17 mouse cellular contexts compared by ENCODE assay signal in the genomic region with DNA sequence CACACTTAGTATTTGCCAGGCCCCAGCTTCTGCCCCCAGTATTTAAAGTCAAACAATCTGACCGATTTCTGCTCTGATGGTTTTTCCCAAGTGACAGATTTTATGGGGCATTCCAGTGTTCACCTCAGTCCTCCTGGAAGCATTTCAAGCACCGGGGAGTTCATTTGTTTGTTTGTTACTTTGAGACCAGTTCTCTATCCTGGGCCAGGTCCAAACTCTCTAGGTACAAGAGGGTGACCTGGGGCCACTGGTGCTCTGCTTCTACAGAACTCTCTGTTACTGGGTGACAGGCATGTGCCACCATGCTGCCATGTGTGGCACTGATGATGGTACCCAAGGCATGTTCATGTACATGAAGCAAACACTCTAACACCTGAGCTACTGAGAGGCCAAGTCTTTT. TPM values are rescaled to one million over a fixed set of nuclear protein-coding genes. Genes with fewer than 3 reads are reported as not detected.
DNase-seq lines count a peak whose midpoint lies in the region; ATAC-seq and TF ChIP-seq lines count a peak whose summit lies in the region.
"Had no signal": no experiment of that assay in that cellular context is flagged by ENCODE, and none has a peak within 500 bp of the region (broad histone marks: within the 10 kb centered on the region; RNA-seq: fewer than 3 reads in every experiment).

No protein-coding gene starts in this region.

- H3K36me3 ChIP-seq in kidney, embryonic 14.5 days (ENCODE audit: control insufficient read depth, insufficient read depth, low read length), result no peaks in the 10 kb centered on the region
- H3K36me3 ChIP-seq in liver, adult 2 months (ENCODE audit: control insufficient read depth, insufficient read depth, low read length), result no peaks in the 10 kb centered on the region
- H3K36me3 ChIP-seq in liver, embryonic 11.5 days (ENCODE audit: control insufficient read depth, insufficient read depth, low read length), result no peaks in the 10 kb centered on the region
- H3K36me3 ChIP-seq: embryonic facial prominence, embryonic 12.5 days; heart, embryonic 12.5 days; hindbrain, embryonic 10.5 days had no signal

- no peak for ATAC-seq in kidney, embryonic 14.5 days (ENCODE audit: low FRiP score, low TSS enrichment)
- ATAC-seq in liver, embryonic 11.5 days (replicated peaks; ENCODE audit: low FRiP score), result no peak
- ATAC-seq: forebrain, embryonic 14.5 days had no signal

- no peak overlapping the region for H3K4me3 ChIP-seq in kidney, embryonic 14.5 days (ENCODE audit: low read length)
- no peak overlapping the region for H3K4me3 ChIP-seq in liver, adult 2 months (ENCODE audit: insufficient read depth, low read depth, low read length)
- no peak overlapping the region for H3K4me3 ChIP-seq in liver, embryonic 11.5 days (ENCODE audit: low read depth, low read length)
- H3K4me3 ChIP-seq: embryonic facial prominence, embryonic 12.5 days; gastrocnemius, adult 2 months; heart, embryonic 12.5 days; hindbrain, embryonic 10.5 days had no signal

- no peak for TF ChIP-seq POLR2A in liver, adult 2 months (IDR thresholded peaks at IDR 0.05; ENCODE audit: extremely low read depth, insufficient read depth, low read length)

- no peaks in the 10 kb centered on the region for H3K79me2 ChIP-seq in liver, adult 2 months (ENCODE audit: control insufficient read depth, insufficient read depth, low read length)

- no peak for TF ChIP-seq CTCF in liver, adult 2 months (IDR thresholded peaks at IDR 0.05; ENCODE audit: low read depth, low read length)

- WGBS in kidney, embryonic 14.5 days, result 35% methylated on average over 2 of the region's 2 CpGs
- 22% methylated on average over 2 of the region's 2 CpGs for WGBS in liver, adult 2 months
- WGBS in liver, embryonic 11.5 days, result 74% methylated on average over 2 of the region's 2 CpGs

- H3K9me3 ChIP-seq in kidney, embryonic 14.5 days (ENCODE audit: control insufficient read depth, low read length), result 0 out of 2 replicates have a peak, but pooled peaks cover 3% of the 10 kb centered on the region
- no peaks in the 10 kb centered on the region for H3K9me3 ChIP-seq in liver, embryonic 11.5 days (ENCODE audit: control insufficient read depth, low read length)
- H3K9me3 ChIP-seq: embryonic facial prominence, embryonic 12.5 days; hindbrain, embryonic 10.5 days had no signal

- H3K4me1 ChIP-seq in kidney, embryonic 14.5 days (ENCODE audit: control insufficient read depth, insufficient read depth, low read length), result no peaks in the 10 kb centered on the region
- H3K4me1 ChIP-seq in liver, adult 2 months (ENCODE audit: control insufficient read depth, insufficient read depth, low read length), result no peaks in the 10 kb centered on the region
- H3K4me1 ChIP-seq in liver, embryonic 11.5 days (replicated peaks; ENCODE audit: control insufficient read depth, insufficient read depth, low read length), result no peaks in the 10 kb centered on the region
- H3K4me1 ChIP-seq: embryonic facial prominence, embryonic 12.5 days; heart, embryonic 12.5 days had no signal

- no peak overlapping the region for H3K4me2 ChIP-seq in kidney, embryonic 14.5 days (replicated peaks; ENCODE audit: low read depth, low read length)
- H3K4me2 ChIP-seq in liver, embryonic 11.5 days, result no peak overlapping the region
- H3K4me2 ChIP-seq: embryonic facial prominence, embryonic 12.5 days; heart, embryonic 12.5 days had no signal

- DNase-seq in kidney, adult 11 months, result peak; percentile 35
- peak; percentile 72 for DNase-seq in liver, adult 2 months (ENCODE audit: extremely low read depth, low read depth, low spot score)
- DNase-seq in liver, embryonic 11.5 days (ENCODE audit: low spot score), result no peak
- peak; percentile 36 for DNase-seq in kidney, adult 9 months
- DNase-seq in kidney, postnatal 25 days, result peak; percentile 40 to 46
- DNase-seq in embryo, embryonic 10 days (ENCODE audit: low spot score), result no peak
- DNase-seq: adrenal gland, postnatal 10 days; cerebellum, adult 11 months; cerebellum, adult 8-10 months; cerebellum, postnatal 14 days; gastrocnemius, adult 2 months; gastrocnemius, postnatal 25 days had no signal

- H3K27me3 ChIP-seq in kidney, embryonic 14.5 days (ENCODE audit: control insufficient read depth, insufficient read depth, low read length), result no peaks in the 10 kb centered on the region
- no peaks in the 10 kb centered on the region for H3K27me3 ChIP-seq in liver, adult 2 months (ENCODE audit: control insufficient read depth, insufficient read depth, low read length)
- H3K27me3 ChIP-seq in liver, embryonic 11.5 days (replicated peaks; ENCODE audit: control insufficient read depth, insufficient read depth, low read length), result no peaks in the 10 kb centered on the region
- H3K27me3 ChIP-seq: embryonic facial prominence, embryonic 12.5 days; heart, embryonic 12.5 days had no signal

- H3K27ac ChIP-seq in kidney, embryonic 14.5 days (ENCODE audit: low read depth, low read length), result no peak overlapping the region
- no peak overlapping the region for H3K27ac ChIP-seq in liver, adult 2 months (replicated peaks; ENCODE audit: insufficient read depth, low read depth, low read length)
- no peak overlapping the region for H3K27ac ChIP-seq in liver, embryonic 11.5 days (ENCODE audit: low read depth, low read length)
- H3K27ac ChIP-seq: embryonic facial prominence, embryonic 12.5 days; gastrocnemius, adult 2 months; hindbrain, embryonic 10.5 days had no signal

- H3K9ac ChIP-seq in kidney, embryonic 14.5 days (ENCODE audit: low read depth, low read length), result no peak overlapping the region
- no peak overlapping the region for H3K9ac ChIP-seq in liver, adult 2 months (ENCODE audit: low read depth, low read length)
- no peak overlapping the region for H3K9ac ChIP-seq in liver, embryonic 11.5 days (ENCODE audit: low read depth, low read length)
- H3K9ac ChIP-seq: embryonic facial prominence, embryonic 12.5 days; heart, embryonic 12.5 days had no signal

RNA-seq across cellular contexts. Expression of gene Trim33, which starts 35.6 kb away (rescaled TPM):
- 27.0 and 35.3 TPM in 2 replicates for polyA plus RNA-seq in kidney, embryonic 14.5 days (2014; fragmentation: Nextera tagmentation; extraction: Ambion mirVana)
- total RNA-seq in liver, adult 2 months (2014; rRNA removed), result 12.5 and 13.4 TPM in 2 replicates
- 3.2 and 4.2 TPM in 2 replicates for polyA plus RNA-seq in liver, adult 2 months (2012; rRNA removed)
- polyA plus RNA-seq in liver, embryonic 11.5 days (2014; fragmentation: Nextera tagmentation; extraction: Ambion mirVana), result 22.1 and 22.7 TPM in 2 replicates

Comparison
In these comparisons a context has a peak if more than half of its experiments do, and no peak if none do; other contexts are left out.
1. DNase-seq: peak in kidney, adult 11 months (single experiment), liver, adult 2 months (single experiment), kidney, adult 9 months (single experiment) and kidney, postnatal 25 days (2 of 2); none in liver, embryonic 11.5 days (single experiment) and embryo, embryonic 10 days (single experiment).